ENCODE assay signal across 30 mouse cellular contexts in genomic region chr15:6722405-6723176, GRCm38 (mm10). TPM values are rescaled to one million over a fixed set of nuclear protein-coding genes. Genes with fewer than 3 reads are reported as not detected.
DNase-seq lines count a peak whose midpoint lies in the region; ATAC-seq lines count a peak whose summit lies in the region.
"Had no signal": no experiment of that assay in that cellular context is flagged by ENCODE, and none has a peak within 500 bp of the region (broad histone marks: within the 10 kb centered on the region; RNA-seq: fewer than 3 reads in every experiment).

No protein-coding gene starts in this region.

- no peak overlapping the region for H3K4me3 ChIP-seq in limb, embryonic 13.5 days
- no peak overlapping the region for H3K4me3 ChIP-seq in limb, embryonic 10.5 days
- H3K4me3 ChIP-seq in stomach, embryonic 16.5 days (replicated peaks; ENCODE audit: low read length): no peak overlapping the region
- H3K4me3 ChIP-seq: forebrain, embryonic 13.5 days; kidney, embryonic 15.5 days; layer of hippocampus, adult 2 months; left cerebral cortex, adult 2 months; limb, embryonic 15.5 days; liver, embryonic 15.5 days; midbrain, embryonic 13.5 days had no signal

- H3K4me1 ChIP-seq in limb, embryonic 13.5 days: peaks cover 12% of the 10 kb centered on the region
- peaks cover 4% of the 10 kb centered on the region; the same call in 1 of the 2 replicates for H3K4me1 ChIP-seq in limb, embryonic 10.5 days
- 0 out of 2 replicates have a peak, but pooled peaks cover 3% of the 10 kb centered on the region for H3K4me1 ChIP-seq in stomach, embryonic 16.5 days (ENCODE audit: control insufficient read depth, insufficient read depth, low read length)

- intact Hi-C loops in left cerebral cortex, postnatal 25 days (cut with DNase I): no loop called here

- no peak overlapping the region for H3K4me2 ChIP-seq in limb, embryonic 13.5 days (replicated peaks)
- H3K4me2 ChIP-seq in stomach, embryonic 16.5 days (ENCODE audit: low read depth, low read length): no peak overlapping the region
- H3K4me2 ChIP-seq: forebrain, embryonic 13.5 days; heart, embryonic 11.5 days; hindbrain, embryonic 14.5 days; kidney, embryonic 15.5 days; limb, embryonic 15.5 days; liver, embryonic 15.5 days; lung, embryonic 14.5 days; midbrain, embryonic 13.5 days had no signal

- no peaks in the 10 kb centered on the region for H3K27me3 ChIP-seq in limb, embryonic 13.5 days
- H3K27me3 ChIP-seq in limb, embryonic 10.5 days (ENCODE audit: low read depth, poor library complexity, severe bottlenecking): no peaks in the 10 kb centered on the region
- H3K27me3 ChIP-seq in stomach, embryonic 16.5 days (ENCODE audit: control insufficient read depth, insufficient read depth, low read length): no peaks in the 10 kb centered on the region
- H3K27me3 ChIP-seq: CH12.LX; forebrain, embryonic 13.5 days; kidney, embryonic 15.5 days; limb, embryonic 15.5 days; liver, embryonic 15.5 days; midbrain, embryonic 13.5 days; Patski had no signal

- H3K9ac ChIP-seq in limb, embryonic 13.5 days: no peak overlapping the region
- no peak overlapping the region for H3K9ac ChIP-seq in stomach, embryonic 16.5 days (ENCODE audit: low read length)
- H3K9ac ChIP-seq: forebrain, embryonic 13.5 days; hindbrain, embryonic 14.5 days; kidney, embryonic 15.5 days; limb, embryonic 15.5 days; liver, embryonic 15.5 days; lung, embryonic 14.5 days; midbrain, embryonic 13.5 days had no signal

- ATAC-seq in limb, embryonic 13.5 days (ENCODE audit: low FRiP score, low read depth): peak; percentile 52
- ATAC-seq in erythroblast, adult 5-6 weeks (replicated peaks; ENCODE audit: low FRiP score, poor library complexity, severe bottlenecking): peak; percentile 58; the same call in 1 of the 2 replicates
- 0 out of 2 replicates have a peak, but pooled peaks have one; percentile 17 for ATAC-seq in stomach, embryonic 16.5 days (ENCODE audit: insufficient read depth, low FRiP score)
- ATAC-seq: forebrain, embryonic 13.5 days; midbrain, embryonic 13.5 days had no signal

- DNase-seq in limb, embryonic 10.5 days (ENCODE audit: low spot score): no peak
- DNase-seq in NIH3T3 (ENCODE audit: low read depth): peak; percentile 33
- DNase-seq in left cerebral cortex, postnatal 25 days (ENCODE audit: low spot score in 2 of 2): no peak
- no peak for DNase-seq in embryo, embryonic 11 days
- DNase-seq: adrenal gland, postnatal 25 days; cerebellum, adult 2 months; cerebellum, postnatal 14 days; gastrocnemius, postnatal 25 days; heart, adult 18-20 months; heart, postnatal 4 days; kidney, adult 18-20 months; kidney, postnatal 25 days; lung, embryonic 14.5 days; retina, postnatal 1 day; right cerebral cortex, postnatal 14 days; thymus, postnatal 4 days had no signal

- H3K27ac ChIP-seq in limb, embryonic 13.5 days: no peak overlapping the region
- H3K27ac ChIP-seq in limb, embryonic 10.5 days: no peak overlapping the region
- H3K27ac ChIP-seq in stomach, embryonic 16.5 days (ENCODE audit: low read length): no peak overlapping the region
- H3K27ac ChIP-seq: forebrain, embryonic 13.5 days; hindbrain, embryonic 14.5 days; kidney, embryonic 15.5 days; left cerebral cortex, adult 2 months; limb, embryonic 15.5 days; liver, embryonic 15.5 days; midbrain, embryonic 13.5 days had no signal

- peaks cover 6% of the 10 kb centered on the region for H3K36me3 ChIP-seq in limb, embryonic 13.5 days
- peaks cover 18% of the 10 kb centered on the region for H3K36me3 ChIP-seq in limb, embryonic 10.5 days
- peaks cover 4% of the 10 kb centered on the region; the same call in 1 of the 2 replicates for H3K36me3 ChIP-seq in stomach, embryonic 16.5 days (ENCODE audit: control insufficient read depth, insufficient read depth, low read length)
- H3K36me3 ChIP-seq: limb, embryonic 15.5 days; liver, embryonic 15.5 days had no signal

- peaks cover 9% of the 10 kb centered on the region for H3K9me3 ChIP-seq in limb, embryonic 13.5 days
- H3K9me3 ChIP-seq in limb, embryonic 10.5 days (replicated peaks): no peaks in the 10 kb centered on the region
- no peaks in the 10 kb centered on the region for H3K9me3 ChIP-seq in stomach, embryonic 16.5 days (replicated peaks; ENCODE audit: control insufficient read depth, low read length)
- H3K9me3 ChIP-seq: forebrain, embryonic 13.5 days; kidney, embryonic 15.5 days; limb, embryonic 15.5 days; liver, embryonic 15.5 days; midbrain, embryonic 13.5 days had no signal

- WGBS in limb, embryonic 13.5 days: 67% methylated on average over 11 of the region's 11 CpGs
- 94% methylated on average over 11 of the region's 11 CpGs for WGBS in limb, embryonic 10.5 days
- WGBS in stomach, embryonic 16.5 days: 78% methylated on average over 11 of the region's 11 CpGs

RNA-seq across cellular contexts. Expression of gene Rictor, which starts 14.4 kb away (rescaled TPM):
- 50.1 and 51.1 TPM in 2 replicates for polyA plus RNA-seq in limb, embryonic 13.5 days (2015; fragmentation: Nextera tagmentation; extraction: Ambion mirVana)
- polyA plus RNA-seq in limb, embryonic 10.5 days (2016; fragmentation: Nextera tagmentation; extraction: Ambion mirVana): 33.3 and 37.7 TPM in 2 replicates
- 50.7 and 66.9 TPM in 2 replicates for total RNA-seq in erythroblast, adult 5-6 weeks (2015; ENCODE audit: low replicate concordance)
- 116 and 118 TPM in 2 replicates for total RNA-seq in erythroblast, adult 5-6 weeks (2017; ENCODE audit: low replicate concordance)
- polyA plus RNA-seq in stomach, embryonic 16.5 days (2015; fragmentation: Nextera tagmentation; extraction: Ambion mirVana): 37.1 and 41.2 TPM in 2 replicates
- total RNA-seq in left cerebral cortex, postnatal 25 days (2021): 10 to 100 TPM; 40.1 to 41.3 TPM
